Mouse (Mus musculus) spleen, adult 18-20 months (tissue): ENCODE measurements around the gene Cyp2d10.

ENCODE experiments used
- DNase-seq, 2 experiments: peaks; one replicate each; pipeline ENCODE4 v3.0.0; 2022; ENCODE audit warnings: mixed read lengths in 2 of 2

Cyp2d10 gene

DNA sequence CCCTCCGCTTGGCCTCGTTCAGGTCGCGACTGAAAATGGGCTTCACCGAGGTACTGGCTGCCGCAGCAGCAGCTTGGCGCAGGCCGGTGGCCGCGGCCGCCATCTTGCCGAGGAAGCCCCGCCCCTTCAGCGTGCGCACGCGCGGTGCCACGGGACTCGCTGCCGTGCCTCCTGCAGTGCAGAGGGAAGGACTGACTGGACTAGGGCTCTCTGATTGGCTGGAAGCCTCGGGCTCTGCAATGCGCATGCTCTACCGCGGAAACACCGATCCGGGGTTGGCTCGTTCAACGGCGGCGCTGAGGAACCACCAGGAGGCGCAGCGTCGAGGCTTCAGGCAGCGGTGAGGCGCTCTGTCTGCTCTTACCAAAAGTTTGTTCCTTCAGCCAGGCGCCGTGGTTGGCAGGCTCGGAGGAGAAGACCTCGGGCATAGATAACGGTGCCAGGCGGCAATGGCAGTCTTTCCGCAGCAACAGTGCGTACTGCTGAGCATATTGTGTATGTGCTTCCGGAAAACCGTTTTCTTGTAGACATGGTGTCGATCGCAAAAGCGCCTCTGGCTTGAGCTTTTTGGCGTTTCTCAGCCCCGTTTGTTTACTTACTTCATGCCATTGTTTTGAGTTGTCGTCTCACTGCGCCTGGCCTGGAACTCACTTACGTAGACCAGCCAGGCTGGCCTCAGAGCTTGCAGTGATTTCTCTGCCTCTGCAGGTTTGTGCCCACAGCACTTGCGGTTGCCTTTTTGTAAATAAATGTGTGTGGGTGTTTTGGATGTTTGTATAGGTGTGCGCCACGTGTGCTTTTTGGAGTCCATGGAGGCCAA lies 52.7 kb downstream of the Cyp2d10 start, which contains the start of gene Ndufa6:
Gene Ndufa6 (minus strand): TSS at position 197 of the 820 bp plus-strand sequence.
- DNase-seq, result peak; percentile 94 to 95

DNA sequence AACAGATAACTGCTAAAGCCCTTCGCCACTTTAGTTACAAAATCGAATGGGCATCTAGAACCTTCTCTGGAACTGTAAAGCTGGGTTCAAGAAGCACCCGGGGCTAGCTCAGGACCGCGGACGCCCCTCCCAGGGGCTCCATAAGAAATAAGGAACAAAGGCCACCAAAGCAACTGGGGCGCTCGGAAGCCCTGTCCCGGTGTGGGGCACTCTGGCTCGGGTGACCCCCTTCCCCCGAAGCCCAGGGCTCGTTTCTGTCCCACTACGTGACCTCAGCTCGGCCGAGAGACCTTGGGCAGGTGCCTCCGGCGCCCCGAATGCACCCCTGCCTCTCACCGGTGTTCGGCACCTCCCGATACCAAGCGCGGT lies 53.3 kb downstream of the Cyp2d10 start:
- no peak for DNase-seq

DNA sequence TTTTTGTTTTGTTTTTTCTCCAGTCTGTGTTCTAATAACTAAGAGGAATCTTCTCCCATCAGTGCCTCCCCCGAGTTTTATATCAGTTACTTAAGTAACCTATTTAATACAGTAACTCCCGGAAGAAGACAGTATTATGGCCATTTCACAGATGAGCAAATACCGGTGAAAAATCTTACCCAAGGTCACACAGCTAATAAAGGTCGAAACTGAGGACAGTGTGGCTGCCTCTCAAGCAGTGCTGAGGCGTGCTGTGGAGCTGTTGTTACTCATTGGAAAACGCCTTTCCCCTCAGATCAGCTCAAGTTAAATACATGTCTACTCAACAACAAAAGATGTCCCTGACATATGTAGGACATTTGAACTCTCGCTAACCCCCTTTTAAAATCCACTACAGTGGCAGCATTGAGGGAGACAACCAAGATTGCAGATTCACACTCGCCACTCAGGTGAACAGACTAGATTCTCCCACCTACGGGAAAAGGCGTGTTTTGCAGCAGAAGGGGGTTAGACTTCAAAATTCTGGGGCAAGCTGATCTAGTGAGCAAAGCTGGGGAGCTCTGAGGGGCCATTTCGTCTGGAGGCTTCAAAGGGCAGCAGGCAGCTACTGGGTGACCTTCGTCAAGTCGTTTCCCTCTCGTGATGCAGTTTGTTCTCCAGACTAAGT lies 53.8 kb downstream of the Cyp2d10 start:
- no peak for DNase-seq
